Mouse (Mus musculus): ENCODE measurements around the gene Nup155.
A peak's percentile ranks its signal among the peaks of the same experiment; 100 is the strongest.

The Nup155 gene

GRCm38 (mm10) chr15:8200317-8200716 is 91.2 kb downstream of the Nup155 start:
- DNase-seq: peak; percentile 4

- no peak for DNase-seq
Measured at GRCm38 (mm10) chr15:8208362-8208761, 99.3 kb downstream of the Nup155 start.
